Mouse (Mus musculus) B cell, adult (primary cell): Measurements from ENCODE around the gene Utf1. TPM values are rescaled to one million over a fixed set of nuclear protein-coding genes. Genes with fewer than 3 reads are reported as not detected.

Experiments used
- total RNA-seq: library from RNA; stranded (reverse); gene quantifications from 4 replicates; pipeline ENCODE4 v1.2.4, GENCODE M21; 2023; ENCODE audit not compliant: inconsistent age

Gene Utf1
- total RNA-seq, result 0.42 TPM in 1 of 4 replicates, not detected in the others

GRCm38 (mm10) chr7:139943674-139944281 lies at the start of gene Utf1:
Gene Utf1, plus strand, starts transcription at chr7:139943789.

GRCm38 (mm10) chr7:139894655-139895557 lies 48.7 kb upstream of the Utf1 start, which contains the start of gene Kndc1:
Gene Kndc1, plus strand, starts transcription at chr7:139894696.

DNA sequence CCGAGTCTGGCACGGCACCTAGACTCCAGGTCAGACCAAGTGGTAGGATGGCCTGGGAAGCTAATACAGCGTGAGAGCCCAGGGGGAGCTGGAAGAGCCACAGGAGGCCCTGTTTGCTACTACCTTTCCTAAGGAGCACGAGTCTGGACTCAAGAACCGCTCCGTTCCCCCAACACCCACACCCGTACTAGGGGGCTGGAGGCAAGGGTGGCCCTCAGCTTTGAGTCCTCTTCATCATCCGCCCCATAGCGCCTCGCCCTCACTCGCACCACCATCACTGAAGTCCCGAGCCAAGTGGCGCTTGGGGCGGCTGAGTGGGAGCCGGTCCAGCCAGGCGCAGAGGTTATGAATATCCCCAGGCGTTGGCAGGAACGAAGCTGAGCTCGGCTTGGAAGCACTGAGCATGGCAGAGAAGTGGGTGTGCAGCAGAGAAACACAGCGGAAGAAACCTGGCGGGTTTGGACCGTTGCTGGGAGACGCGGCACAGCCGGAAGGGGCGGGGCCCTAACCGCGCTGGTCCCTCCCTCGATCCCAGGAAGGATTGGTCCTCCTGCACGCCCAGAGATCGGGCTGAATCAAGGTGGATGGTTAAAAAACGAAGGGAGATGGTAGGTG lies 34.8 kb downstream of the Utf1 start, which contains the start of gene 6430531B16Rik:
6430531B16Rik (minus strand) TSS at position 478 of the 615 bp plus-strand sequence.

GRCm38 (mm10) chr7:139992406-139992805 lies 48.8 kb downstream of the Utf1 start, which contains the start of gene Adam8:
Gene Adam8, minus strand, starts transcription at chr7:139992562.

Other genes starting within 250 kb of the Utf1 start
- gene Adgra1, start 109.6 kb upstream of the Utf1 start, total RNA-seq, result not detected in 4 replicates
- not detected in 4 replicates for gene Kndc1, start 49.1 kb upstream of the Utf1 start, total RNA-seq
- gene 6430531B16Rik, start 35.0 kb downstream of the Utf1 start, total RNA-seq, result 0.83 TPM in 1 of 4 replicates, not detected in the others
- 1.5 to 3.0 TPM (median 2.4 TPM) in 4 replicates for gene Adam8, start 48.8 kb downstream of the Utf1 start, total RNA-seq
- 37.8 to 50.2 TPM (median 42.3 TPM) in 4 replicates for gene Zfp511, start 92.6 kb downstream of the Utf1 start, total RNA-seq
- gene Tubgcp2, start 92.9 kb downstream of the Utf1 start, total RNA-seq, result 30.9 to 38.7 TPM (median 35.1 TPM) in 4 replicates
- gene Msx3, start 105.3 kb downstream of the Utf1 start, total RNA-seq, result not detected in 4 replicates
- gene Caly, start 138.8 kb downstream of the Utf1 start, total RNA-seq, result not detected in 4 replicates
- gene Prap1, start 149.6 kb downstream of the Utf1 start, total RNA-seq, result not detected in 4 replicates
- gene Fuom, start 158.7 kb downstream of the Utf1 start, total RNA-seq, result 2.2 to 3.9 TPM (median 3.2 TPM) in 4 replicates
- 1.6 to 6.7 TPM (median 5.0 TPM) in 4 replicates for gene Paox, start 172.0 kb downstream of the Utf1 start, total RNA-seq
- gene Echs1, start 172.7 kb downstream of the Utf1 start, total RNA-seq, result 23.9 to 29.1 TPM (median 25.5 TPM) in 4 replicates
- 11.1 to 17.4 TPM (median 14.2 TPM) in 4 replicates for gene Mtg1, start 193.8 kb downstream of the Utf1 start, total RNA-seq
- gene Sprn, start 211.1 kb downstream of the Utf1 start, total RNA-seq, result not detected in 4 replicates
- gene Olfr522, start 221.0 kb downstream of the Utf1 start, total RNA-seq, result not detected in 4 replicates
- gene Olfr523, start 229.4 kb downstream of the Utf1 start, total RNA-seq, result not detected in 4 replicates